Mouse (Mus musculus) frontal cortex, adult 2 months (tissue): Measurements from ENCODE around the gene Tbrg4. TPM values are rescaled to one million over a fixed set of nuclear protein-coding genes. Genes with fewer than 3 reads are reported as not detected.

Experiments used
- DNase-seq, 2 experiments: peaks; one replicate each; pipeline ENCODE4 v3.0.0; 2022; ENCODE audit warnings: low spot score in 1 of 2; ENCODE audit errors: extremely low spot score in 1 of 2
- polyA plus RNA-seq: library from polyadenylated mRNA; depleted of rRNA; stranded (reverse); fragments of >200 nt; gene quantifications from 2 replicates; pipeline ENCODE4 v1.2.3, GENCODE M21; 2012

Gene Tbrg4
- polyA plus RNA-seq, 1 experiment = 59.8 TPM

DNA sequence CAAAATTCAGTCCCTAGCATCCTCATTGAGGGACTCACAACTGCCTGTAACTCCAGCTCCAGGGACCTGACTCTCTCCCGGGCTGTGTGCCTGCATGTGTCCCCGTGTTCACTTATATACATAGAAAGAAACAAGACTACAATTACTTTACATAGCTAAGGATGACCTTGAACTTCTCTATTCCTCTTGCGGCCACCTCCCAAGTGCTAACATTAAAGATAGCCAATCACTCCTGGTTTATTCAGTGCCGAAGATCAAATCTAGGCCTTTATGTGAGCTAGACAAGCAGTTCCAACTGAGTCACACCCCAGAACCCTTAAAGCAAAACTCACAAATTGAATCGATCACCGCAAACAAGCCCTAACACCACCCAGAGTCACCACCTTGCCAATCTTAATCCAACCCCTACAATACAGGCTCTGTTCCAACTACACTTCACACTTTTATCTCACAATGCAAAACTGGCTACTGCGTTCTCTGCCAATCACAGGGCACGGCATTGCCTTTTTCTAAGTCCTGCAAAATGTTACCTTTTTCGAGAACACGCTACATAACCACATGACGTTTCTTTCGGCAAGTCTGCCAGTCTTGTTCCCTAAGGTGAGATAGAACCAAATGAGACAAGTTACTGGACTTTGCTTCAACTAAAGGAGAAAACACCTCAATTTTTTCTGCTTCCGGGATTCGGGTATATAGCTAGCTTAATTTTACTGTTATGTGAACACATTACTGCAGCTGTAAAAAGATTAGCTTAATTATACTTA is 1.1 kb downstream of the Tbrg4 start:
- no peak for DNase-seq

DNA sequence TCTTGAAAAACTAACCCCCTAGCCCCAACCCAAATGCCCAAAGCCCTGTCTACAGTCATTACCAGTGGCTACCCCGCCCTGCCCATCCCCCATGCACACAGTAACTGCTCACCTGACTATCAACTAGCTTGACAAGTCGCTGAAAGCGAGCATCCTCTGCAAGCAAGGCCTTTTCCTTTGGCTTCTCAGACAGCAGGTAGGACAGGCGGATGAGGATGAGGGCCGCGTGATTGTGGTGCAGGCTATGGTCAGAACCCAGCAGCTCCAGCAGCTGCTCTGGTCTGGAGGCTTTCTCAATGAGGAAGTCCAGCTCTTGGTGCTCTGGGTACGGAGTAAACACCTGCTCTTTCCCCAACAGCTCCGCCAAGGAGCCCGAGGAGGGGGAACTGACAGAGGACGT is 2.2 kb downstream of the Tbrg4 start:
- DNase-seq = no peak

DNA sequence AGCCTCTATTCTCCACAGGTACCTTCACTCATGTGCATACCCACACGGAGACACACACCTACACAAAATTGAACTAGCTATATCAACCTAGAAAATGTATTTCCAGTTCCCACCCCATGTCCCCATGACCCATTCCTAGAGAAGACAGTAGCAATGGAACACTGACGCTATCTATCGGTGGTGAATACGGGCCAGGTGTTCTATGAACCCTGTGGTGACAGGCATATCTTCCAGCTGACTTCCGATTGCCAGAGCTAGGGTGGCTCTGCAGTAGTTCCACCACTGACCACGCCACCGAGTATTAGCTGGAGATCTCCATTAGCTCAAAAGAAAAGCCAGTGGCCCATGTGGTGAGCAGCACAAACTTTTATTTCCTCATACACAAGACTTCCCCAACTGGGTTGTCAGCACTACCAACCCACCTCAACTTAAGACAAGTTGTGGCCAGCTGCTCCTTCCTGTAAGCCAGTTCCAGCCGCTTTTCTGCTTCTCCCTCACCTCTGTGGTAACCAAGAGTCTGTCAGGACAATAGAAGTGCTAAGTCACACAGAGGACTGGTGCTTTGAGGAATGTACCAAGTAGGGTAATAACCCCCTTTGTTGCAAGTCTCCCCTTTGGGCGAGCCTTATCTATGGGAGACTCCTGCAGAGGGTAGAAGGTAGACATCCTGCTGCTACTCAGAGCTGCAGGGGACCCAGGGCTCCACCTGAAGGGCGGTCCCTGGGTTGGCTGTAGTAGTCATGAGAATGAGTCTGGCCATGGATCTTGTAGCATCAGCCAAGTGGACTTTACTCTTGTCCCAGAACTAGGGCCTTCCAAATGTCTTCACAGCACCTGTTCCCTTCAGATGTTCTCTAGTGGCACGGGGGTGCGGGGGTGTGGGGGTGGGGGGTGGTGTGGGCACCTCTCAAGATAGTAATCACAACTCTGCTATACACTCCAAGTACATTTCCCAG is 10.3 kb downstream of the Tbrg4 start:
- DNase-seq = no peak

DNA sequence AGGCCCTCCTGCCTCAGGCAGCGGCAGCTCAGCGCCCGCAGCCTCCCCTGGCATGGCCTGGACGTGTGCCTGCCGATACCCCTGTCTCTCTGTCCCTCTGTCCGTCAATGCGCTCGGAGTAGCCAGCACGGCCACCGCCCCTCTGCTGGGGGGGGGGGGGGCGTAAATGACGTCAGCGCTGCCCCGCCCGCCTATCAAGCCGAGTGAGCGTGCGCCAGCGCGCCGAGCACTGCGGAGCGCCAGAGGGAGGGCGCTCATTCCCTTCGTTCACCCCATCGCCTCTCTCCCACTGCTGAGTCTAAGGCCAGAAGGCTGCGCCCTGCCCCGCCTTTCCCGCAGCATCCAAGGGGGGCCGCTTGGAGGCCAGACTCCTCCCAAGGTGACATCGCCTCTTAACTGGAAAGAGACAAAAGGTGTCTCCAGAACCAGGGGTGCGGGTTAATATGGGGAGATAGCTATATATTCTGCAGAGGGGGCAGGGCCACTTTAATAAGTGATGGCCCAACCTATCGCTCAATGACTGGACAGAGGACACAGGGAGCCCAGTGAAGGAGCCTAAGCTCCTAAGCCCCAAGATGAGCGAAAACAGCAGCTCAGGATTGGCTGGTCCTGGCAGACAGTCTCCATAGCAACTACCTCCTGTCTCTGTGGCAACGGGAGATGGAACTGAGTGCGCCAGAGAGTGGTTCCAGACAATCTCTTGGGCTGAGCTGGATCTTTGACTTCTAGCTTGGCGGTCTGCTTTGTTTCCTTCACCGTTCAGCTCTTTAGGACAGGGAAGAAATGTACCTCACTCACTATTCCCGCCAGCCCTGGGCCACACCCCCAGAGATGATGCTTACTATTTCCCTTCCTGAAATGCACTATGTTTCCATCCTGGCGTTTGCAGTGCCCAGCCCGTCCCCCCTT is 20.1 kb downstream of the Tbrg4 start, which contains the start of gene Nacad:
Gene Nacad (minus strand): TSS at position 563 of the 909 bp plus-strand sequence.
- peak; percentile 81 to 86 for DNase-seq

DNA sequence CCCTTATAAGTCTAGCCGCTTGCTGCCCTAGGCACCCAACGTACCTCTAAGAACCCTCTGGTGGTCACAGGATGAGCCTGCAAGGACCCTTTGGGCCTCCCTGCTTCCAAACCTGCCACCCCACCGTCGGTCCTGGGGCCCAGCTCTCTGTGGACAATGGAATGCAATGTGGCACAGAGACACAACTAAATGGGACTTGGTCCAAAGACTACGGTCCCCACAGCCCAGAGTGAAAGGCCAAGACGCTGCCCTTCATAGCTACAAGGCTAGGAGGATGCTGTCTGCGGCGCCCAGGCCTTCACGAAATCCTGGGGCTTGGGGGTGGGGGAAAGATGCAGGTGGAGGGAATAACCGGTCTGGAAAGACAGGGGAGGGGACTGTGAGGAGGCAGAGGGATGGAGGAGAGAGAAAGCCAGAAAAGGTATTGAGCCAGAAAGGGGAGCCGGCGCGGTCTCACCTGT is 20.8 kb downstream of the Tbrg4 start:
- no peak for DNase-seq

DNA sequence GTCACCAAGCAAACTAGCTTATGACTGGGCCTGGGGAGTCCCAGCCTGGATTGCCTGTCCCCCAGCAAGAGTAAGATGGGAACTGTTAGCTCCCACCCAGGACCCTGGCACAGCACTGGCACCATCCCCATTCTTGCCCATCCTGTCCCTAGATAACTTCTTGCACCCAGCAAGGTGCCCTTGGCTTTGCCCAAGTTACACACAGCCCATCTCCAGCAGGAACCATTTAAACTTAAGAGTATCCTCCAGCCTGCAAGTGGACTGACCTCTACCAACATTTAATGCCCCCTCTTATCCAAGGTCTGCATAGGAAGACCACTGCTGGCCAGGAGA is 21.3 kb downstream of the Tbrg4 start:
- DNase-seq = no peak

DNA sequence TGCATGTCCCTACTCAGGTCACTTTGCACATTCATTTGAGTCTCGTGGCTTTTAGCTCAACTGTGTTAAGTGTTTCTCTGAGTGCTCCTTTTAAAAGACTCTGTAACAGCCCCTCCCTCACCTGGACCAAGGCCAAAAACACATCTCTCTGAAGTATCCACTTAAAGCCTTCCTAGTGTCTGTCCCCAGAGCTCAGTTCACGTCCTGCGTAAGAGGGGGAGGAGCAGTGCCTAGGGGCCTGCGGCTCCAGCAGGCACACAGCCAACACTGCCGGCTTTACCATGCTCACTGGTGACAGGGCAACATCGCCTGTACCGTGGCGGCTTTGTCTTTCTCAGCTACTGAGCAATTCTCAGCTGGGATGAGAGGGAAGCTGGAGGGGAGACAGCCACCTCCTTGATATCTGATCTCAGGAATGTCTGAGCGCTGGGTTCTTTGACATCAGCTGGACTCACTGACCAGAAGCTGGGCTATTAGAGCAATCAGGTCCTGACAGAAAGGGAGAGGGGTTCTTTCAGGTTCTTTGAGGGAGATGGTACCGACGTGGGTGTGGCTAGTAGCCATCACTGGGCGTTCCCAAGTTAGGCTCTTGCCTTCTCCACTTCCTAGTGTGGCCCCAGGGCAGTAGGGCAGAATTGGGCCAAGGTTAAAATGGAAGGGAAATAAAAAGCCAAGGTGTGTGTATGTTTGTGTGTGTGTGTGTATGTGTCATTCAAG is 21.8 kb downstream of the Tbrg4 start:
- peak in 1 of 2 experiments; percentile 70 for DNase-seq

DNA sequence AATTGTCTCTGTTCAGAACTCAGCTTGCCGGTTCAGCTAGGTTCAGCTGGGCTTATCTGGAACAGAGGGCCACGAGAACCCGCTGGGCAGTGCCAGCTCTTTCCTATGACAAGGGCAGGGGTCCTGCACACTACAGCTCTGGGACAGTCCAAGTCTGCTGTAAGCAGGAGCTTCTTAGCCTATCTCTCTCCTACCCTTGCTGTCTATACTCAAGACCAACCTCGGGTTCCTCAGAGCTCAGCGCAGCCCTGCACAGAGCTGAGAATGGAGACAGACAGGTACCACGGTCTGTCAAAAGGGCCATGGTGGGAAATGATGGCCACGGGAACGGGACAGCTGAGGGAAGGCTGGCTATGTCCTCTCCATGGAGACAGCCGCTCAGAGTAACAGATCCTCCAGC is 22.6 kb downstream of the Tbrg4 start:
- no peak for DNase-seq

DNA sequence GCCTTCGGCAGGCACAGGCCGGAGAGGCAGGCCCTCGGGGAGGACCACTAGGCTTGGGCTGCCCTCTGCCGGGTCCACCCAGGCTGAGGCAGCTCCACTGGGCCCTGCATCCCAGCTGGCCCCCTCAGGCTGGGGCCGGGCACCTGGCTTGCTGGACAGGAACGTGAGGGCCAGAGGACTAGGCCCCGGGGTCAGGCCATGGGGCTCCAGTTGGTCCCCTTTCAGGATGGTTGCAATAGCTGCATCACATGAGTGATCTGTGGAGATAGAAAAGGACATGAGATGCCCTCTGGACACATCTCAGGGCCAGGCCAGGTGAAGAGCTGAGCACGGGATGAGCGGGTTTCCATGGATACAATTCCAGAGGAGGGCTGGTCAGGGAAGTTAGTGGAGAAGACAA is 23.2 kb downstream of the Tbrg4 start:
- DNase-seq = no peak

DNA sequence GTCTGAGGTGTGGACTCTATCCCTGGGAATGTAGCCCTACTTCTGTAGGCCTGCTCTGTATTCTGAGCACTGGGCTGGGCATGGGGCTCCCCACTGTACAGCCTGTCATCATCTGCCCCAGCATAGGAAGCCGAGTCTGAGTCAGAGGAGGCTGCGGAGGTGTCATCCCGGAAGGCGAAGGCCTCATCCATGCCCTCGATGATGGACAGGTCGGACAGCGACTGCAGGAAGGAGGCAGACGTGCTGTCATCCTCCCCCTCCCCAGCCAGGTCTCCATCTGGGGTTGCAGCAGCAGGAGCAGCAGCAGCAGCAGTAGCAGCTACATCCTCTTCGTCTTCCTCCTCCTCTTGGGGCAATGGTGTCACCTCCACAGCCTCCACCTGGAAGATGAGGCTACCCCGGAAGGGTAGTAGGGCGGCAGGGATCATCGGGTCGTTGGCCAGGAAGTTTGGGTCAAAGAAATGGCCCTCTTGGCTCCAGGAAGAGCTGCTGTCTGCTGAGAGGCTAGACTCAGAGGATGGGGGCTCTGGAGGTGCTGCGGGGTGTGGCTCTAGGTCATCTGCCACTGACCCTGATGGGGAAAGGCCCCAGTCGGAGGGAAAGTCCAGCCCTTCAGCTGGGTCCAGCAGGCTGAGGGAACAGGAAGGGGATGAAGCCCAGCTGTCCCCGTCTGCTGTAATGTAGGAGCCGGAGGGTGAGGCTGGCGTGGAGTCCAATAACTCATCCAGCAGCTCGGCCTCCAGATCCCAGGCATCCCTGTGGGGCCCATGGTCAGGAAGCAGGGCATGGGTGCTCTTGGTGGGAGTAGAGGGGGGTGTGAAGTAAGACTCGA is 24.0 kb downstream of the Tbrg4 start:
- no peak for DNase-seq

DNA sequence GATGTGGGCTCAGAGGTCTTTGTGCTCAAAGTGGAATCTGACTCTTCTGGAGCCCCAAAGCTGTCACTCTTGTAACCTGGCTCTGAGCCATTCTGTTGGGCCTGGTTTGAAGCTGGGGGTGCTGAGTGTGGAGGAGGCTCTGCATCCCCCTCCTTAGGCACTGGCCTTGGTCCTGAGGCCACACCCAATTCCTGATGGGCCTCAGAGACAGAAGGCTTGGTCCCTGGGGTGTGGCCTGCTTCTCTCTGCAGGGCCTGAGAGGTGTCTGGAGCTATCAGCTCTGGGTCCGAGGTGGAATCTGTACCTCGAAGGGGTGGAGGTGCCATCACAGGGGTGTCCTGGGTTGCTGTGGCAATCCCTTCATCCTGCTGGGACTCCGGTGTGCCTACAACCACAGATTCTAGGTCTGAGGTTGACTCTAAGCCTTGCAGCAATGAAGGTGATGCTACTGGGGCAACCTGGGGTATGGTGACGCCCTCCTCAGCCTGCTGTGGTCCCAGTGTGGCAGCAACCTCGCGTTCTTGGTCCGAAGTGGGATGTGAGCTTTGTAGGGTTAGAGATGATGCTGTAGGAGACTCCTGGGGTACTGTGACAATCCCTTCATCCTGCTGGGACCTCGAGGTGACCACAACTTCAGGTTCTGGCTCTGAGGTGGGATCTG is 25.5 kb downstream of the Tbrg4 start:
- DNase-seq = no peak

DNA sequence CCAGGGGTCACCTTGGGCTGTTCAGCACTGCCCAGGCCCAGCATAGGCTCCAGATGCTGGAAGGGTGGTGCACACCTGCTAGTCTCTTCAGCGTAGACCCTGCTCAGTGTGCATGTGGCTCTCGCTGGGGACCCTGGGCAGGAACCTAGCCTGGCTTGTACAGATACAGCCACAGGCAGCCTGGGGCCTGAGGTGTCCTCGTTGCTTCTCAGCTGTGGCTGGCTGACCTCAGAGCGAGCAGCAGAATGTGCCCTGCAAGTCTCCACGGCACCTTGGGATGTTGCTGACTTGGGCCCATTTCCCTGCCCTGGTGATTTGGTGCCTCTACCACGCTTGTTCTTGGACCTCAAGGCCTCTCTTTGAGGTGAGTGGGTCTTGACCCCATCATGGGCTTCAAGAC is 26.0 kb downstream of the Tbrg4 start:
- no peak for DNase-seq

DNA sequence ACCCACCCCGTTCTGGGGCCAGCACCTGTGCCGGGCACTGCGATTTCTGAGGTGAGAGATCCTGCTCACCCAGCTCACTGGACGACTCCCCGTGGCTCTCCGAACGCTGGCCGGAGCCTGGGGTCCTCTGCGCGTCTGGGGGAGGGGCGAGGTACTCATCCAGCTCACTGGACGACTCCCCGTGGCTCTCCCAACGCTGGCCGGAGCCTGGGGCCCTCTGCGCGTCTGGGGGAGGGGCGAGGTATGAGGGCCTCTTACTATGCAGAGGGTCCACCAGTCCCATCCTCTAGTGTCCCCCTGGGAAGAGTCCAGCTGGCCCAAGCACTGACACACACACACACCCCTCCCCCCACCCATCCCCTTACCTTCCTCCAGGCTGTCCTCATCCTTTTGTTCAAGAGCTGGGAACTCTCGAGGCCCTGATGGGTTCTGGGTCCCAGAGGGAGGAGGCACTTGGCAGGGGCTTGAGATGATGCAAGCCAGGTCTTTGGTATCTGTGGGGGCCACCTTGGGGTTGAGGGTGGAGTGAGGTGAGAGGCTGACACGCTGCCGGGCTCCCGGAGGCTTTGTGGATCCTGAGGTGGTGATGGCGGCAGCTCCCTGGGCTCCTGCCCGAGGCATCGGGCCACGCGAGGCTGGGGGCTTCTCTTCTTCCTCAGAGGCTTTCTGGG is 26.7 kb downstream of the Tbrg4 start:
- no peak for DNase-seq

DNA sequence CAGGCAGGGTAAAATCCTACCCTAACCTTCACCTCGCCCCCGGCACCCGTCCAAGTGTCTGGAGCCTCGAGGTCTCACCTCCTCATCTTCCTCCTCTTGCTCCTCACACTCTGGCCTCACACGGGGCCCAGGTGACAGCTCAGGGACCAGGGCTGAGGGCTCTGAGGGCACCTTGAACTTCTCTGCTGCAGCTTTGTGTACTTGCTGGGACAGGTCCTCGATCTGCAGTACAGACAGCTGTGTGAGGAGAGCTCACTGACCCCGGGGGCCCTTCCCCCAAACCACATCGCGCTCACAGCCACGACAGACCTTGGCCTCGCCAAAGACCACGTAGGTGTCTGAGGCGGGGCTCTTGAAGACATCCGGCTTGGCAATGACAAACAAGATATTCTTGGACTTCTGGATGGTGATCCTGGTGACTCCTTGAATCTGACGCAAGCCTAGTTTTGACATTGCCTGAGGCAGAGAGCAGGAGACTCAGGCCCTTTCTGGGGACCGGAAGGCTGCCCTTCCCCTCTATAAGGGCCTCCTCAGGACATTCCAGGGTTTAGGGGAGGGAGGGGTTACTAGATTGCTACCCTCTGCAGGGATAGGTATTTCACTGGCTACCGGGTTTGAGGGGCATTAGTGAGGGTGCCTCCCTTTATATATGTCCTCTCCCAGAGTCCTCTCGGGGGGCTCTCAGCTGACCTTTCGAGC is 27.5 kb downstream of the Tbrg4 start:
- no peak for DNase-seq

DNA sequence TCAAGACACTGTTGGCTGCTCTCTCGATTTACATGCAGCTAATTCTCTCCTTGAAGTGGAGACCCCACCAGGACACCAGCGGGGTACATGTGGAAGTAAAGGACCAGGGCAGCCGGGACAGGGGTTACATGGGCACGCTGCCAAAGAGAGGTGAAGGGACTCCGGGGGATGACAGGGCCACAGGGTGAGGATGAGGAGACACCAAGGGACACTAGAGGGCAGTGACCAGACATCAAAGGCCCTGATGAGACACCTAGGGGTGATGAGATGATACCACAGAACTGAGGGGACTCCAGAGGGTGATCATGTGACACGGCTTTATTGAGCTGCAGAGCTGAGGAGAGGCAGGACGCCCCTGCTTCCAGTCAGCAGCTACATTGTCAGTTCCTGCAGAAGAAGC is 28.3 kb downstream of the Tbrg4 start:
- no peak for DNase-seq

DNA sequence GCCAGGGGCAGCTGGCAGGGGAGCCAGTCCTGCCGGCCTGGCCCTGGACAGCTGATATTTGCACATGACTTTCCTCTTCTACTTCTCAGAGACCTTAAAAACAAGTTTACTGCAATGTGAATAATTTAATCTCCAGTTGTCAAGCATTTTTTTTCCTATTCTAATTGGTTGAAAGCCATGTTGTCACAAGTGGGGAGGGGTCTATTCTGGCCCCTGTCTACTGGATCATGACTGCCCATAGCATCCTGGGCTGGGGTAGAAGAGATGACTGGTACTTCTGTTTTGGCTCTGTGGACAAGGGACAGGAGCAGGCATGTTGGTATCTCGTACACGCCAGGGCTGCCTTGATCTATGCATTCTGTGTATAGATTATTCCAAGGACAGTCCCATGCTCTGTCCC is 29.3 kb downstream of the Tbrg4 start:
- DNase-seq = no peak

DNA sequence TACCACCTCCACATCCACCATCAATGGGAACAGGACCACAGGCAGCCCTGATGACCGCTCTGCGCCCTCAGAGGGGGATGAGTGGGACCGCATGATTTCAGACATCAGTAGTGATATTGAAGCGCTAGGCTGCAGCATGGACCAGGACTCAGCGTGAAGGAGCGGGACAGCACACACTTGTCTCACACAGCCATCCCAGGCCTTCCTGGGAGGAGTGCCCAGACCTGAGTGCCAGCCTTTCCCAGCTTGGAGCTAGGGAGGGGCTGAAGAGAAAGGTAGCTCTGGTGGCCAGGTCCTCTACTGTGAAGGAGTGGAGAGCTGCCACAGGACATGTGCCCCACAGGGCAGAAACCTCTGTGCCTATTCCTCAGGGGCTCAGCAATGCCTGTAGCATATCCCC is 29.7 kb downstream of the Tbrg4 start:
- no peak for DNase-seq

DNA sequence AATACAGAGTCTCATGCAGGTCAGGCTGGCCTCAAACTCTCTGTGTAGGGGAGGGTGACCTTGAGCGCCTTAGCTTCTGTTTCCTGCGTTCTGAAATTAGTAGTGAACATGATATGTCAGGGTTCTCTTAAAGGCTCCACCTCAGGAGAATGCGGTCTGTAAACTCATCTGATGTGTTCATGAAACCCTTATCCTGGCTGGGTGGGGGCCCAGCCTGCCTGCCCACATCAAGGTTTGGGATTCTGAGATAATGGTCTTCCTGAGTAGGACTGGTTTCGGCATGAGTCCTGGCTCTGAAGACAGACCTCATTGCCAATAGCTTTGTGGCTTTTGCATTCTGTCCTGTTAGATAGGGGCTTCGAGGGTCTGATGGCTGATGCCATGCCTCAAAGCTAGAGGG is 30.5 kb downstream of the Tbrg4 start:
- no peak for DNase-seq
